Mouse (Mus musculus) kidney, adult 2 months (tissue): ENCODE results near the gene Arhgap29.

Source experiments
- CTCF ChIP-seq: fragments of 200-500 bp; conservative IDR thresholded peaks from 2 replicates; pipeline ENCODE4 v1.5.1; 2011; ENCODE audit warnings: low read depth, mild to moderate bottlenecking, control low read depth, low read length, moderate library complexity, mixed read lengths; ENCODE audit not compliant: insufficient read depth, insufficient read length
- POLR2A ChIP-seq: fragments of 200-500 bp; IDR thresholded peaks from one replicate; pipeline ENCODE4 v1.6.1; 2011; ENCODE audit warnings: low read depth, low read length, control low read depth

DNA sequence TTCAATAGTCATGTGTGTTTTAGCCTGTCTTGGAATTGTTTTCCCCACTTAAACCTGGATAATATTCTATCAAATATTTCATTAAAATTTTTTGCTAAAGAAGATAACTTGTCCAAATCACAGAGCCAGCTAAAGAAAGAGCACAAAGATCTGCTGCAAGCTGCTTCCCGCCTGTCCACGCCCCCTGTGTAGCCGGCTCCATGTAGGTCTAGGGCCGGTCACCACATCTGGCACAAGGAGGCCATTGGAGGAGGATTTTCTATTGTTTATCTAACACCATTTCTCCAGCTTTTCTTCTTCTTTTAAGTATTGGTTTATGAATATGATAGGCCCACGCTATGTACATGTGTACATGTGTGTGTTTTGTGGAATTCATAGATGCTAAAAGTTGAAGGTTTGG lies 38.9 kb upstream of the Arhgap29 start:
- no peak for TF ChIP-seq CTCF
- TF ChIP-seq POLR2A, result no peak
